Mouse (Mus musculus): ENCODE data around the gene Capns1. TPM values are rescaled to one million over a fixed set of nuclear protein-coding genes. Genes with fewer than 3 reads are reported as not detected.

The Capns1 gene
- 118 and 128 TPM in 2 replicates for polyA plus RNA-seq (2012; rRNA removed)

GRCm38 (mm10) chr7:30198481-30198971 lies at the start of gene Capns1:
Gene Capns1 (minus strand): TSS chr7:30198811.

DNA sequence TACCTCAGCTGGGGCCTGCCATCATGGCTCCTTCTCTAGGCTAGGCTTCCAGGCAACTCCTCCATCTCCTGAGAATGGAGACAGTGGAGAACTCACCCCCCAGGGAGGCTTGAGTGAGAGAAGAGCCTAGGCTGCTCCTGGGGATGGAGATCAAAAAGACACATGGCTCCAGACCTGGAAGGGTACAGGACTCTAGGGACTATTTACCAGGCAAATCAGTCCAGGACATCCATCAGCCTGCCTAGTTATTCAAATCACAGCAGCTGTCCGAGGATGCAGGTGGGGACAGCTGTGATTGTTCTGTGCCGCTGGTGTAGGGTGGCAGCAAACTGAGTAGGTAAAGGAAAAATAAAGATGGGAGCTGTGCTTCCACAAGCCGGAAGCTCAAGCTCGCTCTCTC lies 37.0 kb upstream of the Capns1 start, which contains the start of gene Ovol3:
TSS of gene Ovol3 (minus strand) at position 101 of the 400 bp plus-strand sequence.

DNA sequence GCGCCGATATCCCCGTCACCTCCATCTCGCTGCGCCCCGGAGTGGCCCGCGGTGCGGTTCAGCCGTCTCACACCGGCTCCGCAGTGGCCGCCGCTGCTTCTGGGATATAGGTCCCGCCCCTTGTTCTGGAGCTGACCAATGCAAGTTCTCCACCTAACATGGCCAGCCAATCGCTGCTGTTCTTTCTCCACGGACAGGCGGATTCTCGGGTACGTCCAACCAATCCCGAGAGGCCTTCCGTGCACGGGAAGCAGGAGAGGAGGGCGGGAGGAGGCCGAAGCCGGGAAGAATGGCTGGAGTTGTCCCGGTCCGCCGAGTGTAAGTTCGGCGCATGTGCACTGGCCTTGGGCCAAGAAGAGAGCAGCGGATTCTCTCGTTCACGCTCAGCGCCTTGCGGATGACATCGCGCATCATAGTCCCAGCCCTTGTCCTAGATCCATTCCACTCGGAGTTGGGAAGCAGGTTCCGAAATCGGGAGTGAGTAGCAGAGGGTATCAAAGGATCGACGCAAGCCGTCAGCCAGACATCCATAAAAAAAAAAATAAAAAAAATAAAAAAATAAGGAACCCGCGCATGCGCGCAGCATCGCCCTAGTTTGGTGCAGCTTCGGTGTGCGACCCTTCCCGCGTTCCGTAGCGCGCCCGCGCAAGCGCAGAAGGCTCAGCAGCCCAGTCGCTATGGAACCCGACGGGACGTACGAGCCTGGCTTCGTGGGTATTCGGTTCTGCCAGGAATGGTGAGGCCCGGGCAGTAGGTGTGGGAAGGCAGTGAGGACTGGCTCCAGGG lies 33.3 kb upstream of the Capns1 start, which contains the start of the genes Polr2i and Tbcb:
TSS of gene Polr2i (plus strand) at position 280 of the 786 bp plus-strand sequence.
TSS of gene Tbcb (minus strand) at position 604 of the 786 bp plus-strand sequence.

DNA sequence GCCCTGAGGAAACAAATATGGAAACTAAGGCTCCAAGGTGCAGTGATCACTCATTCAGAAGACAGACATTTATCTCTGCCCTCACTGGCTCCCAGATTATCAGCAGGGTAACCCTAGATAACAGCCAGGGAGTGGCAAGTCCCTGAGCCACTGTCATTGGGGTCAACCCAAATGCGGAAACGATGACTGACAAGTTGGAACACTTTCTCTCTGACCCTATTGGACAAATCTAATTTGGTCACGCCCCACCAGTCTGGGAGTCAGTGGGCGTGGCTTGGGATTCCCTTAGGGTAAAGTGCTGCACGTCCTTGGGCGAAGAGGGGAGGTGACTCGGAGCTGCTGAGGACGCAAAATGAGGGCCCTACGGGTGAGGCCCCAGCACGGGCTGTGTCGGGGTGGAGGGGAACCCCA lies 14.7 kb downstream of the Capns1 start, which contains the start of gene Cox7a1:
TSS of gene Cox7a1 (plus strand) at position 266 of the 411 bp plus-strand sequence.

GRCm38 (mm10) chr7:30169583-30170282 lies 28.9 kb downstream of the Capns1 start, which contains the start of gene Zfp146:
Gene Zfp146 (minus strand): TSS chr7:30169750.

Other genes with a start within 250 kb of the Capns1 start
- gene Zfp74, start 244.7 kb downstream of the Capns1 start, polyA plus RNA-seq (2012; rRNA removed) = 1.4 TPM in 2 replicates
- gene Zfp568, start 214.9 kb downstream of the Capns1 start, polyA plus RNA-seq (2012; rRNA removed) = 6.4 and 7.6 TPM in 2 replicates
- gene Zfp14, start 147.4 kb downstream of the Capns1 start, polyA plus RNA-seq (2012; rRNA removed) = 0.67 and 0.68 TPM in 2 replicates
- gene Zfp82, start 125.9 kb downstream of the Capns1 start, polyA plus RNA-seq (2012; rRNA removed) = 0.34 and 0.35 TPM in 2 replicates
- 0.04 and 0.05 TPM in 2 replicates for gene Gm26920, start 108.4 kb downstream of the Capns1 start, polyA plus RNA-seq (2012; rRNA removed)
- 0.59 and 0.87 TPM in 2 replicates for gene Zfp566, start 108.3 kb downstream of the Capns1 start, polyA plus RNA-seq (2012; rRNA removed)
- gene Zfp260, start 104.0 kb downstream of the Capns1 start, polyA plus RNA-seq (2012; rRNA removed) = 7.9 and 8.2 TPM in 2 replicates
- 0.58 and 0.79 TPM in 2 replicates for gene Zfp382, start 76.9 kb downstream of the Capns1 start, polyA plus RNA-seq (2012; rRNA removed)
- 19.5 and 20.2 TPM in 2 replicates for gene Zfp146, start 29.1 kb downstream of the Capns1 start, polyA plus RNA-seq (2012; rRNA removed)
- gene Cox7a1, start 14.7 kb downstream of the Capns1 start, polyA plus RNA-seq (2012; rRNA removed) = 8.5 and 12.2 TPM in 2 replicates
- 52.4 and 53.8 TPM in 2 replicates for gene Polr2i, start 33.1 kb upstream of the Capns1 start, polyA plus RNA-seq (2012; rRNA removed)
- 16.3 and 18.1 TPM in 2 replicates for gene Tbcb, start 33.5 kb upstream of the Capns1 start, polyA plus RNA-seq (2012; rRNA removed)
- not detected in 2 replicates for gene Ovol3, start 36.9 kb upstream of the Capns1 start, polyA plus RNA-seq (2012; rRNA removed)
- gene Thap8, start 81.3 kb upstream of the Capns1 start, polyA plus RNA-seq (2012; rRNA removed) = 0.03 and 0.06 TPM in 2 replicates
- 7.1 and 8.5 TPM in 2 replicates for gene Wdr62, start 81.6 kb upstream of the Capns1 start, polyA plus RNA-seq (2012; rRNA removed)
- gene Clip3, start 92.9 kb upstream of the Capns1 start, polyA plus RNA-seq (2012; rRNA removed) = 0.48 and 1.3 TPM in 2 replicates
- gene Alkbh6, start 109.9 kb upstream of the Capns1 start, polyA plus RNA-seq (2012; rRNA removed) = 18.7 and 21.2 TPM in 2 replicates
- gene Syne4, start 116.0 kb upstream of the Capns1 start, polyA plus RNA-seq (2012; rRNA removed) = 33.6 and 40.1 TPM in 2 replicates
- gene E130208F15Rik, start 122.9 kb upstream of the Capns1 start, polyA plus RNA-seq (2012; rRNA removed) = 0.35 and 0.37 TPM in 2 replicates
- gene Sdhaf1, start 125.1 kb upstream of the Capns1 start, polyA plus RNA-seq (2012; rRNA removed) = 6.4 and 7.1 TPM in 2 replicates
- gene Lrfn3, start 164.0 kb upstream of the Capns1 start, polyA plus RNA-seq (2012; rRNA removed) = 4.1 and 4.2 TPM in 2 replicates
- gene Tyrobp, start 214.9 kb upstream of the Capns1 start, polyA plus RNA-seq (2012; rRNA removed) = 219 and 235 TPM in 2 replicates
- gene Hcst, start 221.0 kb upstream of the Capns1 start, polyA plus RNA-seq (2012; rRNA removed) = 9.2 and 10.5 TPM in 2 replicates
- 1.9 TPM in 2 replicates for gene Nfkbid, start 222.9 kb upstream of the Capns1 start, polyA plus RNA-seq (2012; rRNA removed)
- 2.4 and 2.6 TPM in 2 replicates for gene Aplp1, start 246.7 kb upstream of the Capns1 start, polyA plus RNA-seq (2012; rRNA removed)

All from liver, embryonic 18 days (tissue).